Mouse (Mus musculus) cerebellum, adult 11-12 months (tissue): ENCODE data around the gene Epha1.

ENCODE experiments used
- DNase-seq: peaks from one replicate; pipeline ENCODE4 v3.0.0; 2022

Gene Epha1

GRCm38 (mm10) chr6:42372421-42372815, 650 bp downstream of the Epha1 start:
- DNase-seq = no peak

- DNase-seq = no peak
Measured at GRCm38 (mm10) chr6:42372001-42372400, 1.1 kb downstream of the Epha1 start.

- DNase-seq = no peak
Measured at GRCm38 (mm10) chr6:42370630-42371363, 2.3 kb downstream of the Epha1 start.

- DNase-seq = no peak
Measured at GRCm38 (mm10) chr6:42369870-42370269, 3.2 kb downstream of the Epha1 start.

- DNase-seq = no peak
Measured at GRCm38 (mm10) chr6:42365215-42365614, 7.9 kb downstream of the Epha1 start.

- no peak for DNase-seq
Measured at GRCm38 (mm10) chr6:42364607-42365006, 8.5 kb downstream of the Epha1 start.

GRCm38 (mm10) chr6:42364066-42364465, 9.0 kb downstream of the Epha1 start:
- no peak for DNase-seq

- no peak for DNase-seq
Measured at GRCm38 (mm10) chr6:42362974-42363373, 10.1 kb downstream of the Epha1 start.

- no peak for DNase-seq
Measured at GRCm38 (mm10) chr6:42362497-42362896, 10.6 kb downstream of the Epha1 start.

GRCm38 (mm10) chr6:42362074-42362473, 11.0 kb downstream of the Epha1 start:
- DNase-seq = no peak

GRCm38 (mm10) chr6:42361041-42361895, 11.8 kb downstream of the Epha1 start:
- DNase-seq = no peak

GRCm38 (mm10) chr6:42360231-42360840, 12.7 kb downstream of the Epha1 start:
- no peak for DNase-seq

- no peak for DNase-seq
Measured at GRCm38 (mm10) chr6:42359364-42360147, 13.5 kb downstream of the Epha1 start.

GRCm38 (mm10) chr6:42358901-42359300, 14.2 kb downstream of the Epha1 start:
- no peak for DNase-seq

GRCm38 (mm10) chr6:42357901-42358300, 15.2 kb downstream of the Epha1 start:
- DNase-seq = no peak

GRCm38 (mm10) chr6:42356913-42357312, 16.2 kb downstream of the Epha1 start:
- no peak for DNase-seq

- DNase-seq = no peak
Measured at GRCm38 (mm10) chr6:42355794-42356600, 17.1 kb downstream of the Epha1 start.

- DNase-seq = no peak
Measured at GRCm38 (mm10) chr6:42355366-42355765, 17.7 kb downstream of the Epha1 start.

- no peak for DNase-seq
Measured at GRCm38 (mm10) chr6:42354076-42355019, 18.7 kb downstream of the Epha1 start.

GRCm38 (mm10) chr6:42353180-42353579, 19.9 kb downstream of the Epha1 start:
- no peak for DNase-seq

GRCm38 (mm10) chr6:42352486-42352846, 20.6 kb downstream of the Epha1 start:
- no peak for DNase-seq
